Mouse (Mus musculus): ENCODE measurements around the gene Sulf2.

- no peak for TF ChIP-seq CTCF (IDR thresholded peaks at IDR 0.05; ENCODE audit: borderline replicate concordance, insufficient read depth, low read length)
- no peak for TF ChIP-seq POLR2A (IDR thresholded peaks at IDR 0.05; ENCODE audit: low read depth, low read length)
Observed at GRCm38 (mm10) chr2:166121681-166122355, 33.6 kb downstream of the Sulf2 start.
